Mouse (Mus musculus) A20 (cell line): ENCODE measurements around the gene Zfp36l3.

Experiments used
- DNase-seq: peaks from one replicate; pipeline ENCODE4 v3.0.0-alpha.2; 2011; ENCODE audit warnings: low read depth, low spot score

Zfp36l3 gene

DNA sequence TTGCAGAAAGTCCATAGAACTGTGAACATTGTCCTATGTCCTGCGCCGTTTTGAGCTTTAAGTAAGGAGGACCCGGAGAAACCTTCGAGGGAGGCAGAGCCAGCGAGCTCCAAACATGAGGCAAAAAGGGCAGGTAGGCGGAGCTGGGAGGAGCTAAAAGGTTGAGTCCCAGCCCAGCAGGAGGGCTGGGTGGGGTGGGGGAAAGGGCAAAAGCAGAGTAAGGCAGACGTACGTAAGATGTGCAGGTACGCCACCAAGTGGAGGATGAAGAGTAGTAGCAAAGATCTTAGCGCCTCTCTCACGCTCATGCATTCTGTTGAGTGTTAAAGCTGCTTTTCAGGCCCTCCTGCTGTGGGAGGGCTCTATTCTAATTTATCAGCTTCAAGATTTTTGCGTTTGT, at the start of gene Zfp36l3:
Gene Zfp36l3, minus strand, starts transcription at position 119 of the 400 bp plus-strand sequence.
- DNase-seq = no peak

- DNase-seq = peak; percentile 36
These were observed 22.9 kb upstream of the Zfp36l3 start for GRCm38 (mm10) chrX:53799074-53799473.

DNA sequence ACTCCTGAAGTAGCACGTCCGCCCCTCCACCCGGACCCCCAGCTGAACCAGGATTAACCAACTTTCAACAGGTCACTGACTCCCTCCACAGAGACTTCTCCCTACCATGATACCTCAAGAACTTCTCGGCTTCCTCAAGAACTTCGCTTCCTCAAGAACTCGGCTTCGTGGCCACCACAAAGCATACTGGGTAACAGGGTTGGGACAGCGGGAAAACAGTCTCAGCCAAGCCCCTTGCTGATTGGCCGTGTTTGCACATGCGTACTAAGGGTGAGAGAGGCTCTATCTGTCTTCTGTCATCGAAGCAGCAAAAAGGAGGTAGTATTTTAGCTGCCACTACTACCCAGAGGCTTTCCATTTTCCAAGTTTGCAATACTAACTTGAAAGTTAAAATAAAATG, 21.3 kb upstream of the Zfp36l3 start, which contains the start of gene Xlr:
Gene Xlr, minus strand, starts transcription at position 188 of the 400 bp plus-strand sequence.
- DNase-seq = peak; percentile 82

- DNase-seq = no peak
These were observed 18.5 kb downstream of the Zfp36l3 start, which contains the start of gene 1700013H16Rik for GRCm38 (mm10) chrX:53757736-53758135. Gene 1700013H16Rik, minus strand, starts transcription at chrX:53757831.

- no peak for DNase-seq
These were observed 23.3 kb downstream of the Zfp36l3 start for GRCm38 (mm10) chrX:53752851-53753250.

GRCm38 (mm10) chrX:53728967-53729366, 47.2 kb downstream of the Zfp36l3 start:
- DNase-seq = no peak

DNA sequence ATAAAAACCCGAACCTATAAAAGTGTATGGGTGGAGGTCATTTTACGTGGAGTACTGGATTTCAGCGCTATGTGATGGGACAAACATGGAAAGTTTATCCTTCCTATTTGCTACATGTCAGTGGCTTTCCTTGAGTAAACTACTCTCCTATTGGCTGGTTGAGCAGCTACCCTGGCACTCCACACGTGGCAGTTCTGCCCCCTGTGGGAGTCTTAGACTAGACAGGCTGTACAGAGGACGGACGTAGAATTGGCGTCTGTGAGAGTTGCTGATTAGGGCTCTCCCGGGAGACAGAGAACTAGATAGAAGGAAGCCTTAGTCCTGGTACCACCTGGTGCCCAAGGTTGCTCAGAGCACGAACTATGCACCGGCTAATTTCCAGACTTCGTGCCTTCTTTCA, 51.6 kb downstream of the Zfp36l3 start, which contains the start of gene 4930502E18Rik:
Gene 4930502E18Rik, plus strand, starts transcription at position 231 of the 400 bp plus-strand sequence.
- DNase-seq = no peak
